Mouse (Mus musculus) gastrocnemius, adult 18-20 months (tissue): ENCODE measurements around the gene Zfp626. TPM values are rescaled to one million over a fixed set of nuclear protein-coding genes. Genes with fewer than 3 reads are reported as not detected.
A peak's percentile ranks its signal among the peaks of the same experiment; 100 is the strongest.
"Not testable (repeated sequence)": the region's sequence is repeated elsewhere in the genome, so short reads cannot be mapped to it uniquely, and the experiment has no call there.

ENCODE experiments used
- DNase-seq: peaks from one replicate; pipeline ENCODE4 v3.0.0; 2021; ENCODE audit warnings: low spot score
- total RNA-seq, 2 experiments: library from RNA; stranded (reverse); gene quantifications; 2 replicates each; pipeline ENCODE4 v1.2.3; 2021

Gene Zfp626
- total RNA-seq, 2 experiments from 2014 or later: 3.3 to 4.1 TPM

DNA sequence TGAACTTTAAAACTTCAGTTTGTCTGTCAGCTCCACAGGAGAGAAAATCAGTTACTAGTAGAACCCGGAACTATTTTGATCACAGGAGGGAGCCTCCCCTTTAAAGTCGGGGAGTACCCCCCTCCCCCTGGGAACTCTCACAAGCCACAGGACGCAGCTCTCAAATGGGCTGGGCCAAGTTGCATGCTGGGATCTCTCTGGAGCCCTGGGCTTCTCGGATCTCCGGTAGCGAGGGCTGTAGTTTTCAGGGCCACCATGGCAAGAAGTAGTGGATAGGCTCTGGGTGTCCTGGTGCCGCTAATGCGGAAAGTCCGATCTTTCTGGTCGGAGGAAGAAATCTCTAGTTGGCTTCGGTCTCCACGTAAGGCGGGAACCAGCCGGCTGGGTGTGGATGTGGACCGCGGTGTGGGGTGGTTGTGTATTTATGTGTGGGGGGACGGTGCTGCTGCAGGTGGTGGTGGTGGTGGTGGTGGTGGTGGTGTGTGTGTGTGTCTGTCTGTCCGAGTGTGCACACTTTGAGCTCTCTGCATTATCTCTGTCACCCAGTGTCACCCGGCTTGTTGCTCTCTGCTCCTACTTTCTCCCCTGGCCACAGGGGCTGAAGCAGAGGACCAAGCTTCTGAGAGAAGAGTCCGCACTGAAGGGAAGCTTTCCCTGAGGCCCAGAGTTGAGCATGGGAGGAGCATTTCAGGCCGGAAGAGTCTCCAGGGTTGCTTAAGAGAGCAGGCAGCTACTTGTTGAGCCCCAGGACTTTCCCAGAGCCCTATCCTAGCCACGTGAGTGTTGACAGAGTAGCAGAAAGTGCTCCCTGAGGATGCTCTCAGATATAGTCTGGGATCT lies 53.6 kb downstream of the Zfp626 start:
- peak; percentile 80 for DNase-seq

DNA sequence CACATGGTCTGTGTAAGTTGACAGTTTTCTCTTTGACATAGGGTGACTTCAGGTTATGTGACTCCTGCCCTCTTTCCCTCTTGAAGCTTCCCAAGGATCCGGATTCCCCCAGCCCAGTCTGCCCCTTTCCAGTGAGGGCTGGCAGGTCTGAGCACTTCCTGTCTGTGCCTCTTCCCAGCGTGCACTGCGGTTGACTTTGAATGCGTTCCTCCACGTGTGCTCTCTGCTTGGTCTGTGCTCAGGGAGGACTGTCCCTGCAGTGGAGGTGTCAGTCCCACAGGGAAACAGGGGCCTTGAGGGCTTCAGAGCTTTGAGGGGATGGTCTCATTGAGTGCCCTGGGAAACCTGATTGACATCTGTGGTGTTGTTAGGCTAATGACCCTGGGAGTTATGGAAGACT lies 55.6 kb downstream of the Zfp626 start:
- DNase-seq: not testable (repeated sequence)

Other genes starting within 250 kb of the Zfp626 start
- gene Akt2, start 215.6 kb upstream of the Zfp626 start, total RNA-seq: 100 to 1,000 TPM; 171 to 178 TPM
- not detected for gene Ttc9b, start 153.3 kb upstream of the Zfp626 start, total RNA-seq
- 10 to 100 TPM; 36.3 to 38.4 TPM for gene Map3k10, start 132.6 kb upstream of the Zfp626 start, total RNA-seq
- gene Zfp607b, start 117.9 kb upstream of the Zfp626 start, total RNA-seq: under 1 TPM; 0.37 to 0.64 TPM
- gene Zfp60, start 75.8 kb upstream of the Zfp626 start, total RNA-seq: 1 to 10 TPM; 5.1 to 6.9 TPM
- gene Zfp59, start 31.4 kb downstream of the Zfp626 start, total RNA-seq: 1 to 10 TPM; 2.2 to 2.9 TPM
- gene Zfp607a, start 50.3 kb downstream of the Zfp626 start, total RNA-seq: 1 to 10 TPM; 1.4 to 2.2 TPM
- gene Zfp974, start 122.3 kb downstream of the Zfp626 start, total RNA-seq: 1 to 10 TPM; 2.8 to 5.0 TPM
- gene Zfp780b, start 172.0 kb downstream of the Zfp626 start, total RNA-seq: 1 to 10 TPM; 7.3 to 8.8 TPM
- gene Zfp850, start 206.9 kb downstream of the Zfp626 start, total RNA-seq: under 1 TPM; 0.24 to 0.34 TPM
- gene Psmc4, start 242.9 kb downstream of the Zfp626 start, total RNA-seq: 10 to 100 TPM; 97.3 to 98.6 TPM